Mouse (Mus musculus): Measurements from ENCODE around the gene Stat4. TPM values are rescaled to one million over a fixed set of nuclear protein-coding genes. Genes with fewer than 3 reads are reported as not detected.

The Stat4 gene
- polyA plus RNA-seq, 1 experiment, result not detected

DNA sequence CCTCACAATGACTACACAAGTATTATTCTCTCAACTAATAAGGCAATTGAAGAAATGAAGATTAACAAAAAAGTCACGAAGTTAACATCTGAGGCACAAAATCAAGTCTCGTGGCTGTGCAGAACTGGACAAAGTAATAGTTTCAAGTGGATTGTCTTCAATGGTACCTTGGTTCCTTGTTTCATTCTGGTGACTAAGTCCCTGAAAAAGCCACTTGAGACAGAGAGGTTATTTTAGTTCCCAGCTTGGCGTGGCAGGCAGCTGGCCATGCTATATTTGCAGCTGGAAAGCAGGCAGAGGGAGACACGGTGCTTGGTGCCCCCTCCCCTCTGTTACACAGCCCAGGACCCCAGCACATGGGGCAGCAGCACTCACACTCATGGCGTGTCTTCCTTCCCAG lies 70.2 kb downstream of the Stat4 start:
- Histone ChIP-seq H3K4me2 (ENCODE audit: low read depth) (no peak overlapping the region), H3ac (ENCODE audit: control insufficient read depth, insufficient read length) (no peak overlapping the region), H3K36me3 (ENCODE audit: control insufficient read depth, insufficient read depth) (no peaks in the 10 kb centered on the region), H3K27me3 (ENCODE audit: control insufficient read depth, insufficient read depth, insufficient read length) (no peaks in the 10 kb centered on the region), H3K79me2 (ENCODE audit: control insufficient read depth, insufficient read depth) (no peaks in the 10 kb centered on the region), H3K4me3 (no peak overlapping the region)
- no peak for TF ChIP-seq SRF (IDR thresholded peaks at IDR 0.05; ENCODE audit: control insufficient read depth, insufficient read length, low read depth)
- no peak for TF ChIP-seq TCF3 (IDR thresholded peaks at IDR 0.05; ENCODE audit: insufficient read length, low read depth)
- TF ChIP-seq USF1 (IDR thresholded peaks at IDR 0.05; ENCODE audit: low read depth), result no peak
- TF ChIP-seq POLR2A (IDR thresholded peaks at IDR 0.05; ENCODE audit: insufficient read length, low read depth), result no peak
- no peak for TF ChIP-seq CEBPB (IDR thresholded peaks at IDR 0.05; ENCODE audit: insufficient read depth, poor library complexity, severe bottlenecking)
- no peak for TF ChIP-seq POLR2AphosphoS2 (IDR thresholded peaks at IDR 0.05; ENCODE audit: insufficient read length, low read depth)
- TF ChIP-seq E2F4 (IDR thresholded peaks at IDR 0.05; ENCODE audit: insufficient read depth), result no peak
- TF ChIP-seq TCF12 (IDR thresholded peaks at IDR 0.05; ENCODE audit: insufficient read depth, poor library complexity, severe bottlenecking), result no peak
- no peak for TF ChIP-seq MAX (IDR thresholded peaks at IDR 0.05; ENCODE audit: low read depth)
- no peak for TF ChIP-seq MYOD1 (IDR thresholded peaks at IDR 0.05; ENCODE audit: control insufficient read depth in 1 of 3, insufficient read length in 2 of 3, low read depth in 2 of 3)
- no peak for TF ChIP-seq REST (IDR thresholded peaks at IDR 0.05; ENCODE audit: insufficient read depth, insufficient read length)
- no peak for TF ChIP-seq MYOG (IDR thresholded peaks at IDR 0.05; ENCODE audit: control insufficient read depth in 1 of 3, insufficient read depth in 1 of 3, insufficient read length in 2 of 3, low read depth in 2 of 3)

DNA sequence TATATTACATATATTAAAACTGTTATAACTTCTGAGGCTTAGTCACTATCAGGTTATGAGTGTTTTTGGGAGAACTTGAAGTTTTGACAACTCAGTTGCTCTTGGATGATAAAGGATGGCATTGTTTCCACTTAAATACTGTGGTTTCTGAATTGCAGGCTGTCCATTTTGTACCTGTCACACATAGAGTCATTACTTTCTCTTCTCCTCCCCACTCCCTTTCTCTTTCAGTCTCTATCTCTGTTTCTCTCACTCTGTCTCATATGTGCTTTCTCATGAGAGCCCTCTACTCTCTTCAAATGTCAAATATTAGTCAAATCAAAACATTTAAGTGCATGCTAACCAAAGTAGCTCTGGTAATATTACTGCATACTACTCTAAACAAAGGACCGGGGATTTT lies 79.3 kb downstream of the Stat4 start:
- Histone ChIP-seq H3K27me3 (ENCODE audit: control insufficient read depth, insufficient read depth, insufficient read length) (no peaks in the 10 kb centered on the region), H3ac (ENCODE audit: control insufficient read depth, insufficient read length) (no peak overlapping the region), H3K36me3 (ENCODE audit: control insufficient read depth, insufficient read depth) (no peaks in the 10 kb centered on the region), H3K79me2 (ENCODE audit: control insufficient read depth, insufficient read depth) (no peaks in the 10 kb centered on the region), H3K4me3 (no peak overlapping the region), H3K4me2 (ENCODE audit: low read depth) (no peak overlapping the region)
- TF ChIP-seq REST (IDR thresholded peaks at IDR 0.05; ENCODE audit: insufficient read depth, insufficient read length) (no peak), TCF3 (IDR thresholded peaks at IDR 0.05; ENCODE audit: insufficient read length, low read depth) (no peak), POLR2AphosphoS2 (IDR thresholded peaks at IDR 0.05; ENCODE audit: insufficient read length, low read depth) (no peak), MYOD1 (IDR thresholded peaks at IDR 0.05; ENCODE audit: control insufficient read depth in 1 of 3, insufficient read length in 2 of 3, low read depth in 2 of 3) (no peak), SRF (IDR thresholded peaks at IDR 0.05; ENCODE audit: control insufficient read depth, insufficient read length, low read depth) (no peak), USF1 (IDR thresholded peaks at IDR 0.05; ENCODE audit: low read depth) (no peak), CEBPB (IDR thresholded peaks at IDR 0.05; ENCODE audit: insufficient read depth, poor library complexity, severe bottlenecking) (no peak), MAX (IDR thresholded peaks at IDR 0.05; ENCODE audit: low read depth) (no peak), POLR2A (IDR thresholded peaks at IDR 0.05; ENCODE audit: insufficient read length, low read depth) (no peak), MYOG (IDR thresholded peaks at IDR 0.05; ENCODE audit: control insufficient read depth in 1 of 3, insufficient read depth in 1 of 3, insufficient read length in 2 of 3, low read depth in 2 of 3) (no peak), E2F4 (IDR thresholded peaks at IDR 0.05; ENCODE audit: insufficient read depth) (no peak), TCF12 (IDR thresholded peaks at IDR 0.05; ENCODE audit: insufficient read depth, poor library complexity, severe bottlenecking) (no peak)

DNA sequence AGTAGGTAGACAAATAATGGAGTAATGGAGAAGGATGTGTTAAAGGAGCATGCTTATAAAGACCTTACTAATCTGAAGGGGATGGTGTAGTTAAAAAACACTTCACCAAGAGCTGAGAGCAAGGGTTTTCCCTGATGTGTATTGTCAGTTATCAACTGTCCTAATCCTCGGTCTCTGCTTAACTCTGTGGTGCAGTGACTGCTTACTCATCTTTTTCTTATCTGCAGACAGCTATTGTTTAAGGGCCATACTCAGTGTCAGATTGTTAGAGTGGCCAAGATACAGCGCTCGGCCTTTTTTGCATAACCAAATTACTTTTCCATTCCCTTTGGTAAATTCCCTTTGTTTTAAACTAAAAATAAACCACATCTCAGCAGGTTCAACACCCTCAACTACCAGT lies 79.7 kb downstream of the Stat4 start:
- Histone ChIP-seq H3K36me3 (ENCODE audit: control insufficient read depth, insufficient read depth) (no peaks in the 10 kb centered on the region), H3ac (ENCODE audit: control insufficient read depth, insufficient read length) (no peak overlapping the region), H3K79me2 (ENCODE audit: control insufficient read depth, insufficient read depth) (no peaks in the 10 kb centered on the region), H3K4me2 (ENCODE audit: low read depth) (no peak overlapping the region), H3K4me3 (no peak overlapping the region), H3K27me3 (ENCODE audit: control insufficient read depth, insufficient read depth, insufficient read length) (no peaks in the 10 kb centered on the region)
- TF ChIP-seq POLR2AphosphoS2 (IDR thresholded peaks at IDR 0.05; ENCODE audit: insufficient read length, low read depth) (no peak), MYOG (IDR thresholded peaks at IDR 0.05; ENCODE audit: control insufficient read depth in 1 of 3, insufficient read depth in 1 of 3, insufficient read length in 2 of 3, low read depth in 2 of 3) (no peak), SRF (IDR thresholded peaks at IDR 0.05; ENCODE audit: control insufficient read depth, insufficient read length, low read depth) (no peak), TCF3 (IDR thresholded peaks at IDR 0.05; ENCODE audit: insufficient read length, low read depth) (no peak), CEBPB (IDR thresholded peaks at IDR 0.05; ENCODE audit: insufficient read depth, poor library complexity, severe bottlenecking) (no peak), REST (IDR thresholded peaks at IDR 0.05; ENCODE audit: insufficient read depth, insufficient read length) (no peak), MYOD1 (IDR thresholded peaks at IDR 0.05; ENCODE audit: control insufficient read depth in 1 of 3, insufficient read length in 2 of 3, low read depth in 2 of 3) (no peak), MAX (IDR thresholded peaks at IDR 0.05; ENCODE audit: low read depth) (no peak), POLR2A (IDR thresholded peaks at IDR 0.05; ENCODE audit: insufficient read length, low read depth) (no peak), USF1 (IDR thresholded peaks at IDR 0.05; ENCODE audit: low read depth) (no peak), TCF12 (IDR thresholded peaks at IDR 0.05; ENCODE audit: insufficient read depth, poor library complexity, severe bottlenecking) (no peak)

DNA sequence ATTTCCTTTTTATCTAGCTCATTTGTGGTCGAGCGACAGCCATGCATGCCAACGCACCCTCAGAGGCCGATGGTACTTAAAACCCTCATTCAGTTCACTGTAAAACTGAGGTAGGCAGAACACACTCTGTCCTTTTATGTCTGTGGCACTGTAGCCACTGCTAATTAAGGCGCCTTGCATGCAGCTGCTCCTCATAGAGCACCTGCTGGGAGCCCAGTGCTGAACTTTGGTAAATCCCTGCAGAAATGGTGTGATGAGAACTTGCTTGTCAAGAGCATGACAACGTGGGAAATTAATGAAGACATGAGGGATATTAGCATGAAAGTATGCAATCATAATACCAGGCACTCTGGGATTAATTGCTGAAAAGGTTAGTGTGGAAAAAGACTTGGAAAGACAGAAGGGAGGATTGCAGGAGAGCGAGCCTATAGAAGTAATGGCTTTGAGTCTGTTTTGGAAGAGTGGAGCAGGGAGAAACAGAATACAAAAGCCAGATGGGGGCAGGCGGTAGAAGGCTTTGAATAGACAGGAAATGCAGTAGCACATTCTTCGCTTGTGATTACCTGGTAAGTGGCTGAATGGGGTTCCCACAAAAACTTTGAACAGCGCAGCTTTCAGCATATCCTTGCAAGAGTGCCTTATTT lies 92.9 kb downstream of the Stat4 start:
- no peak for TF ChIP-seq TCF3 (IDR thresholded peaks at IDR 0.05; ENCODE audit: insufficient read length, low read depth)
- no peak for TF ChIP-seq MYOG (IDR thresholded peaks at IDR 0.05; ENCODE audit: control insufficient read depth in 1 of 3, insufficient read depth in 1 of 3, insufficient read length in 2 of 3, low read depth in 2 of 3)
- no peak for TF ChIP-seq CEBPB (IDR thresholded peaks at IDR 0.05; ENCODE audit: insufficient read depth, poor library complexity, severe bottlenecking)
- TF ChIP-seq SRF (IDR thresholded peaks at IDR 0.05; ENCODE audit: control insufficient read depth, insufficient read length, low read depth), result no peak
- TF ChIP-seq TCF12 (IDR thresholded peaks at IDR 0.05; ENCODE audit: insufficient read depth, poor library complexity, severe bottlenecking), result no peak
- Histone ChIP-seq H3K4me3 (no peak overlapping the region), H3K79me2 (ENCODE audit: control insufficient read depth, insufficient read depth) (no peaks in the 10 kb centered on the region), H3K27me3 (ENCODE audit: control insufficient read depth, insufficient read depth, insufficient read length) (peaks cover 11% of the 10 kb centered on the region), H3K36me3 (ENCODE audit: control insufficient read depth, insufficient read depth) (no peaks in the 10 kb centered on the region), H3ac (ENCODE audit: control insufficient read depth, insufficient read length) (no peak overlapping the region), H3K4me2 (ENCODE audit: low read depth) (no peak overlapping the region)

Data from myocyte (in vitro differentiated cells).